Mouse (Mus musculus) brain, embryonic 14.5 days (tissue): ENCODE data around the gene Tlr9.

ENCODE experiments used
- CTCF ChIP-seq: fragments of 200-500 bp; IDR thresholded peaks from 2 replicates; pipeline ENCODE4 v1.5.1; 2012; ENCODE audit warnings: inconsistent platforms, mild to moderate bottlenecking, moderate library complexity, borderline replicate concordance; ENCODE audit not compliant: insufficient read depth, insufficient read length; ENCODE audit errors: extremely low read depth
- POLR2A ChIP-seq: fragments of 200-500 bp; IDR thresholded peaks from 2 replicates; pipeline ENCODE4 v1.6.1; 2012; ENCODE audit warnings: mild to moderate bottlenecking, inconsistent platforms, borderline replicate concordance; ENCODE audit not compliant: poor library complexity, insufficient read depth, insufficient read length, severe bottlenecking; ENCODE audit errors: extremely low read depth

DNA sequence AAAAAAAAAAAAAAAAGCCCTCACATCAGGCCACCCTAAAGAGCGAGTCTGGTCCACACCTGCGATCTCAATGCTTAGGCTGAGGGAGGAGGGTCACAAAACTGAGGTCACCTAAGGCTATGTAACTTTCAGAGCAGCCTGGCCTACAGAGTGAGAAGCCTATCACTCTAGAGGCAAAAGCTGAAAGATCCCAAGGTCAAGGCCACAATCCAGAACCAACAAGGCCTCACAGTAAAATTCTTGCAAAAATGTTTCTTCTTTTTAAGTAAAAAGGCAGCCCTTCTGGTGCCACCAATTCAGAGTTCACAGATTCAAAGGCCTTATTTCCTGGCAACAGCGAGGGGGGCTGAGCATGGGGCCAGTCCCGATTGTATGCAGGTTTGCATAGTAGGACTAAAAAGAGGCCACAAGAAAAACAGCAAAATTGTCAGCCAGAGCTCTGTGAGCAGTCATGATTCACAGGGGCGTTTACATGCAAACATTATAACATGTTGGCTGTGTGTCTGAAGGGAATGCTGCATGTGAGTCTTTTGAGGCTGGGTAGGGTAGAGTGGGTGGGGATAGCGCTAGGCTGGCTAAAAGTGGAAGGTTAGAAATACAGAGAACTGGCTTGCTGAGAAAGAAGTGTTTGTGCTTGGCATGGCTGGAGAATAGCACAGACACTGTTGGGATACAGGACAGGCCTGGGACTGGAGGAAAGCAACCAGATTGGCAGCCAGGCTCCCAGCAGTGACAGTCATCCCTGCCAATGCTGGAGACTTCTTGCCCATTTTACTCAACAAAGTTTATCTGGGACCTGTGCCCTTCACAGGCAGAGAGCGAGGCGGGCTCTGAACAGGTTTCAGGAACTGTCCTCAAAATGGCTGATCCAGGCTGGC, 28.2 kb upstream of the Tlr9 start:
- TF ChIP-seq CTCF (no peak), POLR2A (no peak)
